Mouse (Mus musculus): ENCODE measurements around the gene Osgepl1.
"Not testable (repeated sequence)": the region's sequence is repeated elsewhere in the genome, so short reads cannot be mapped to it uniquely, and the experiment has no call there.

The Osgepl1 gene

GRCm38 (mm10) chr1:53312989-53313967 lies at the start of gene Osgepl1:
Gene Osgepl1 (plus strand): TSS chr1:53313624.
- peak; percentile 88 for DNase-seq (ENCODE audit: low read depth)

- DNase-seq (ENCODE audit: low read depth), result not testable (repeated sequence)
Measured at GRCm38 (mm10) chr1:53264958-53265612, 48.3 kb upstream of the Osgepl1 start.

- no peak for DNase-seq (ENCODE audit: low read depth)
Measured at GRCm38 (mm10) chr1:53269901-53270300, 43.5 kb upstream of the Osgepl1 start.

DNA sequence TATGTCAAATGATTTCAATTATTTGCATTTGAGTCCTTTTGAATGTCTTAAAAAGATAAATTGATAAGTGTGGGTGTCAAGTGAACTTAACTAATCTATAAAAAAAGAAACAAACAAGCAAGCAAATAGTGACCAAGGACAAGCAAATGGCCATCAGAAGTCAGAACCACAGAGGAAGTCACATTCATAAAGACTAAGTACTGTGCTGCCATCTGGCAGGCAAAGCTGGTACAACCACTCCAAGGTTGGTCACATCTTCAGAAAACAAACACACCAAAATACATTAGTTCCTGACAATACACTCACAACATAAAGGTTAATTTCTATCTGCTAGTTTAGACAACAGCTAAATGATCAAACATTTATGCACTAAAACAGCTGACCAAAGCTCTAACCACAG lies 40.8 kb upstream of the Osgepl1 start:
- no peak for DNase-seq (ENCODE audit: low read depth)

DNA sequence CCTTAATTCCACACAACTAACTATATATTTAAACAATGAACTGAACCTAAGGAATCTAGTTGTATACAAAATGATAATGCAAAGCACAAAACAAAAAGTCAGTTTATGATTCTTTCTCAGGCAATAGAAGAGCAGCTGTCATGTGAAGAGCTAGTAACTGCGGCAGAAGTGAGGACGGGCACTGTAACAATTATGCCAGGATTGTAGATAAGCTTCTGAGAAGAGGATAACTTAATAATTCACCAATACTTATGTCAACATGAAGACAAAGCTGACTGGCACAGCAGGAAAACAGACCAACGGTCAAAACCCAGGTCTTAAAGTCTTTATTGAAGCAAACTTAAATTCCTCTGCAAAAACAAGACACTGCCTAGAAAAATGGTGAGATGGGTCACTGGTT lies 22.2 kb upstream of the Osgepl1 start:
- DNase-seq (ENCODE audit: low read depth), result no peak

DNA sequence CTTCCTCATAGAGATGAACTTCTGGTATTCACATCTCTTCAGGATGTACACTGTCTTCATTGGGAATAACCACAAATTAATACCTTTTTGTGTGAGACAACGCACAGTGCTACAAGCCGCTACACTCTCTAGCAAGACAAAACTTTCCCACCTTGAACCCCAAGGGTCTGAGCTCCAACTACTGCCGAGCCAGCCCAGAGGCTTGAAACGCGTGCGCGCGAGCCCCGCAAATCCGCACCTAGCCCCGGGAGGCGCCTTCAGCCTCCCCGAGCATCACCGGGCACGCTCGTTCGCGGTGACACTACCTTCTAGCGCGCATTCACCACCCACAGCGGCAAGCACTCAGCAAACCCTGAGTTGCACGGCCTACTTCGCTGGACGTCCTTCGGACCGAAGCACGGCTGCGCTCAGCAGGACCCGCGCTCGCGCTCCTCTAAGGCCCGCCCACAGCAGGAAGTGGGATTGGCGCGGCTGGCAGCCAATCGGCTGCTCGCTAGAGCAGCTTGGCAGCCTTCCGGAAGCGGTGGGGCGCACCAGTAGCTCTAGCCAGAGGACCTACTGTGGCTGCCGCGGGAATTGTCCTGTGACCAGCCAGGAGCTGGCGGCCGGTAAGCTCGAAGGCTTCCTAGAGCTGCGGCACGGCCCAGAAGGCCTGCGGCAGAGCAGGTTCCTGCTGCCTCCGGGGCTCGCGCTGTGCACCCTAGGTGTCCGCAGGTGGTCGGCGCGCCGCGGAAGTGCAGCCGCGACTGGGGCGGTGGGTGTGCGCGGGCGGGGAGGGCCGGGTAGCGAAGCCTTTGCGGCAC lies 16.6 kb upstream of the Osgepl1 start, which contains the start of the genes Pms1, Ormdl1 and Gm28778:
Gene Pms1 (minus strand): TSS at position 438 of the 803 bp plus-strand sequence.
Gene Ormdl1 (plus strand): TSS at position 515 of the 803 bp plus-strand sequence.
Gene Gm28778 (plus strand): TSS at position 531 of the 803 bp plus-strand sequence.
- DNase-seq (ENCODE audit: low read depth), result peak; percentile 93

GRCm38 (mm10) chr1:53300506-53300905 lies 12.9 kb upstream of the Osgepl1 start:
- no peak for DNase-seq (ENCODE audit: low read depth)

DNA sequence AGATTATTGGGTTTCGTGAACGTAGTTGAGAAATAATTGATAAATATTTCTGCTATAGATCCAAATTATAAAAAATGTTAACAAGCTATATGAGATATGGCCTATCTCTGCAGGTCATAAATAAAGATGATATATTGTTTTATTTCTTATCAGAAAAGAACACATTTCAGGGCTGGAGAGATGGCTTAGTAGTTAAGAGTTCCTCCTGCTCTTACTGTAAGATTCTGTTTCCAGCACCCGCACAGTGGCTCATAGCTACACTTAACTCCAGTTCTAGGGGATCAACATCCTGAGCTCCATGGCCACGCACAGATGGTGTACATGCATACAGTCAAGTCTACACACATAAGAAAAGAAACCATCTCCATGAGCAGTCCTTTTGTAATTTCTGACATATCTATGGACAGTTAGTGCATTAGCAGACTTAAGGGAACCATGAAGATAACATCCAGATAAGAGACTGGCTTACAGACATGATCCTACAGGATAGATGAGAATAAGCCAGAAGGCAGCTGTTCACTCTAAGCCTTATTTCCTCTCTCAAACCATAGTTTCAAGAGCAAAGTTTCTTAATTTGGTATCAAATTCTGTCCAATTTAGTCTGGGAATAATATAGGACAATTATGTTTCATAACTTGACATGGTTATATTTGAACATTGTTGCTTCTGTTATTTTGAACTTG lies 8.4 kb downstream of the Osgepl1 start:
- DNase-seq (ENCODE audit: low read depth), result no peak

GRCm38 (mm10) chr1:53323254-53323653 lies 9.8 kb downstream of the Osgepl1 start:
- no peak for DNase-seq (ENCODE audit: low read depth)

- DNase-seq (ENCODE audit: low read depth), result no peak
Measured at GRCm38 (mm10) chr1:53324277-53324676, 10.9 kb downstream of the Osgepl1 start.

DNA sequence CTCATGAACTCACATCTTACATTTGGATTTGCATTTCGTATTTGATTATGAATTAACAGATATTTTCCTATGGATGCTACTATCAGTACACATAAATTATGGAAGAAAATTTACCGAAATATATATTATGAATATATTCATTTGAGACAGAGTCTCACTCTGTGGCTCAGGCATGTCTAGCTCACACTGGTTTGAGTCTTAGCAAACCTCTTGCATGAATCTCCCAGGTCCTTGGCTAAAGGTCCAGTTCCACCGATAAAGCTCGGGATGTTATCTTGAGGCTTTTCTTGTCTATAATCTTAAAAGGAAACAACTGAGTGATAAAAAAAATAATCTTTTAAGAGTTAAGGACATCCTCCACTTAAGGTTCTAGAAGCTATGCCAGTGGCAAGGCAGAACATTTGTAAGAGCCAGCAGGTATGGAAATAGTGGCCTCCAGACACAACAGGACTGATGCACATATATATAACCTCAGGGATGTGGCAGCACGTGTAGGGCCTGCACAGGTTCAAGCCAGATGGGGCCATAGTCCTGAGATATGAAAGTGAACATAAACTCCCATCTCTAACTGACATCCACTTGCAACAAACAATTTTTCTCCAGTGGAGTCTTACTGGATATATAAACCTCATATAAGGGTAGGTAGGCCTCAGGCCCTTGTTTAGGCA lies 11.5 kb downstream of the Osgepl1 start:
- DNase-seq (ENCODE audit: low read depth), result no peak

- DNase-seq (ENCODE audit: low read depth), result not testable (repeated sequence)
Measured at GRCm38 (mm10) chr1:53333527-53333926, 20.1 kb downstream of the Osgepl1 start.

DNA sequence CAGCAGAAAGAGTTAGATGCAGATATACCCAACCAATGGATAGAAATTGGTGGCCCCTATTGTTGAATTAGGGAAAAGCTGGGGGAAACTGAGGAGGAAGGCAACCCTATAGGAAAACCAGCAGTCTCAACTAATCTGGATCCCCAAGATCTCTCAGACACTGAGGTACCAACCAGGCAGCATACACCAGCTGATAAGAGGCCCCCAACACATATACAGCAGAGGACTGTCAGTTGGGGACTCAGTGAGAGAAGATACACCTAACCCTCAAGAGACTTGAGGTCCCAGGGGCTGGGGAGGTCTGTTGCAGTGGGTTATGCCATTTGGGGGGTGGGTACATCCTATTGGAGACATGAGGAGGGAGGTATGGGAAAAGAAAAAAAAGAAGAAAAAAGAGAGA lies 22.0 kb downstream of the Osgepl1 start:
- DNase-seq (ENCODE audit: low read depth), result no peak

- not testable (repeated sequence) for DNase-seq (ENCODE audit: low read depth)
Measured at GRCm38 (mm10) chr1:53337403-53337802, 24.0 kb downstream of the Osgepl1 start.

DNA sequence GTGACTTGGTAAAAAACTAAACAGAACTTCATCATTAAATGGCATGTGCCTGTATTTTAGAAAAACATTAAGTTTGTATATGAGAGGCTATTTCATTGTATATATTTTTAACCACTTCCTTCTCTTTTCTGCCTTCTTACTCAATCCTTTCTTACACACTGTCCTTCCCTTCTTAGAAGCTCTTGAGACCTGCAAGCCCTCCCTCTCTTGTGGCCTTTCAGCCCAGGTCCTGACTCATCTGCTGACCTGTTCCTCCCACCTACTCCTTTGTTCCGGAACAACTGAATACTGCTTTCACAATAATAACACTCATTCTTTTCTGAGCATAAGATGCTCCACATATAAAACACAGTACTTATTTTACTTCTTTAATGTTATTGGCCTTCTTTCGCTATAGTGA lies 27.6 kb downstream of the Osgepl1 start:
- no peak for DNase-seq (ENCODE audit: low read depth)

GRCm38 (mm10) chr1:53352327-53353261 lies 39.2 kb downstream of the Osgepl1 start, which contains the start of the genes Asdurf, Gm28551 and Asnsd1:
Gene Asdurf (minus strand): TSS chr1:53352619.
Gene Gm28551 (minus strand): TSS chr1:53352667.
Gene Asnsd1 (minus strand): TSS chr1:53352752.
- DNase-seq (ENCODE audit: low read depth), result peak; percentile 98

GRCm38 (mm10) chr1:53358988-53359387 lies 45.6 kb downstream of the Osgepl1 start:
- DNase-seq (ENCODE audit: low read depth), result no peak
